In genomic region chr5:148989480-148989879, GRCm38 (mm10) we compare ENCODE assay signal across 12 mouse cellular contexts. TPM values are rescaled to one million over a fixed set of nuclear protein-coding genes. Genes with fewer than 3 reads are reported as not detected.
DNase-seq lines count a peak whose midpoint lies in the region; ATAC-seq and TF ChIP-seq lines count a peak whose summit lies in the region.
"Had no signal": no experiment of that assay in that cellular context is flagged by ENCODE, and none has a peak within 500 bp of the region (broad histone marks: within the 10 kb centered on the region; RNA-seq: fewer than 3 reads in every experiment).

No protein-coding gene starts in this region.

- peak; percentile 27 for DNase-seq in embryo, embryonic 10 days (ENCODE audit: low spot score)
- DNase-seq in embryo, embryonic 10.5 days (ENCODE audit: low spot score) = no peak
- DNase-seq in lung, postnatal 0 days (ENCODE audit: low spot score) = no peak
- no peak for DNase-seq in lung, postnatal 25 days (ENCODE audit: low spot score)
- peak; percentile 92 for DNase-seq in R1 (ENCODE audit: low read depth, low spot score)
- DNase-seq in heart, postnatal 36 days = no peak
- DNase-seq: lung, postnatal 4 days had no signal

- no peak overlapping the region for H3K4me2 ChIP-seq in lung, postnatal 0 days (replicated peaks; ENCODE audit: low read depth, low read length)
- no peak overlapping the region for H3K4me2 ChIP-seq in midbrain, embryonic 13.5 days (replicated peaks)

- peak; percentile 67 for TF ChIP-seq CTCF in lung, postnatal 0 days (IDR thresholded peaks at IDR 0.05)

- intact Hi-C loops in heart, postnatal 36 days (cut with DNase I) = no loop called here

- TF ChIP-seq EP300 in lung, postnatal 0 days (IDR thresholded peaks at IDR 0.05) = no peak

- no peak overlapping the region for H3K9ac ChIP-seq in lung, postnatal 0 days (replicated peaks; ENCODE audit: low read depth)
- H3K9ac ChIP-seq in midbrain, embryonic 13.5 days (replicated peaks) = no peak overlapping the region

- H3K9me3 ChIP-seq in lung, postnatal 0 days (ENCODE audit: low read length) = 0 out of 2 replicates have a peak, but pooled peaks cover 5% of the 10 kb centered on the region
- peaks cover 11% of the 10 kb centered on the region; the same call in 1 of the 2 replicates for H3K9me3 ChIP-seq in midbrain, embryonic 13.5 days

- H3K27me3 ChIP-seq in lung, postnatal 0 days (replicated peaks; ENCODE audit: insufficient read depth, low read length) = no peaks in the 10 kb centered on the region
- H3K27me3 ChIP-seq in midbrain, embryonic 13.5 days = no peaks in the 10 kb centered on the region

- WGBS in lung, postnatal 0 days = 89% methylated on average over 7 of the region's 7 CpGs
- 86% methylated on average over 7 of the region's 7 CpGs for WGBS in midbrain, embryonic 13.5 days

- no peak overlapping the region for H3K4me3 ChIP-seq in lung, postnatal 0 days (ENCODE audit: low read depth, low read length)
- no peak overlapping the region for H3K4me3 ChIP-seq in midbrain, embryonic 13.5 days (replicated peaks)

- H3K27ac ChIP-seq in lung, postnatal 0 days (ENCODE audit: low read length) = no peak overlapping the region
- no peak overlapping the region for H3K27ac ChIP-seq in midbrain, embryonic 13.5 days

- H3K4me1 ChIP-seq in lung, postnatal 0 days (ENCODE audit: insufficient read depth, low read depth, low read length) = no peaks in the 10 kb centered on the region
- H3K4me1 ChIP-seq in midbrain, embryonic 13.5 days (replicated peaks) = peaks cover 5% of the 10 kb centered on the region

- H3K36me3 ChIP-seq in lung, postnatal 0 days (ENCODE audit: insufficient read depth, low read length) = no peaks in the 10 kb centered on the region
- H3K36me3 ChIP-seq in midbrain, embryonic 13.5 days = peaks cover 4% of the 10 kb centered on the region; the same call in 1 of the 2 replicates

- no peak for ATAC-seq in lung, postnatal 0 days
- ATAC-seq in neutrophil, adult 5-6 weeks (ENCODE audit: extremely low read depth, insufficient number of reproducible peaks, low FRiP score, poor library complexity, severe bottlenecking) = peak; percentile 34; the same call in 1 of the 2 replicates
- ATAC-seq in midbrain, embryonic 13.5 days = no peak

RNA-seq across cellular contexts. Expression of gene Gm42791, which starts 5.5 kb away (rescaled TPM):
- 0.78 and 1.2 TPM in 2 replicates for polyA plus RNA-seq in lung, postnatal 0 days (2015; fragmentation: Nextera tagmentation; extraction: Ambion mirVana)
- total RNA-seq in neutrophil, adult 5-6 weeks (2017) = 1.3 TPM in 1 of 2 replicates, not detected in the other
- 1 to 10 TPM; 1.1 to 5.5 TPM for total RNA-seq in heart, postnatal 36 days (2021)
- polyA plus RNA-seq in midbrain, embryonic 13.5 days (2015; fragmentation: Nextera tagmentation; extraction: Ambion mirVana) = 2.0 and 3.6 TPM in 2 replicates
- polyA plus RNA-seq: C2C12; forebrain, embryonic 11.5 days; heart, embryonic 14.5 days had no signal

Comparison
In these comparisons a context has a peak if more than half of its experiments do, and no peak if none do; other contexts are left out.
1. DNase-seq: peak in embryo, embryonic 10 days (single experiment) and R1 (single experiment); none in embryo, embryonic 10.5 days (single experiment), lung, postnatal 0 days (single experiment), lung, postnatal 25 days (single experiment) and heart, postnatal 36 days (0 of 2).